Mouse (Mus musculus) heart, embryonic 12.5 days (tissue): ENCODE measurements around the gene Ccdc9b. TPM values are rescaled to one million over a fixed set of nuclear protein-coding genes. Genes with fewer than 3 reads are reported as not detected.

Experiments
- ATAC-seq: fragments of 200-750 bp; cut with Nextera tagmentation; 2 replicates; pipeline ENCODE4 v1.8.0; 2017; ENCODE audit warnings: moderate TSS enrichment, moderate library complexity; ENCODE audit not compliant: insufficient number of reproducible peaks, low FRiP score
- H3K27ac ChIP-seq: fragments of 300-500 bp; sonication (generic); 2 replicates; pipeline ENCODE4 v1.5.1; 2016; ENCODE audit warnings: mild to moderate bottlenecking, moderate library complexity; ENCODE audit not compliant: poor library complexity, severe bottlenecking
- H3K27me3 ChIP-seq: fragments of 300-500 bp; sonication (generic); replicated peaks from 2 replicates; pipeline ENCODE4 v1.6.1; 2016; ENCODE audit warnings: mild to moderate bottlenecking, moderate library complexity
- H3K36me3 ChIP-seq: fragments of 300-500 bp; sonication (generic); 2 replicates; pipeline ENCODE4 v1.6.1; 2016; ENCODE audit warnings: mild to moderate bottlenecking, moderate library complexity
- H3K4me1 ChIP-seq: fragments of 300-500 bp; sonication (generic); replicated peaks from 2 replicates; pipeline ENCODE4 v1.6.1; 2016; ENCODE audit warnings: mild to moderate bottlenecking
- H3K4me2 ChIP-seq: fragments of 300-500 bp; sonication (generic); 2 replicates; pipeline ENCODE4 v1.6.1; 2016; ENCODE audit warnings: mild to moderate bottlenecking, moderate library complexity
- H3K4me3 ChIP-seq: fragments of 300-500 bp; sonication (generic); 2 replicates; pipeline ENCODE4 v1.5.1; 2016; ENCODE audit warnings: mild to moderate bottlenecking
- H3K9ac ChIP-seq: fragments of 300-500 bp; sonication (generic); 2 replicates; pipeline ENCODE4 v1.6.1; 2016; ENCODE audit warnings: mild to moderate bottlenecking, moderate library complexity
- H3K9me3 ChIP-seq: fragments of 300-500 bp; sonication (generic); replicated peaks from 2 replicates; pipeline ENCODE4 v1.6.1; 2016; ENCODE audit warnings: mild to moderate bottlenecking, moderate library complexity
- WGBS: fragments of 180-500 bp; shearing (Covaris S2); methylation state at CpG from one replicate; pipeline ENCODE4 v1.1.7; 2016; 5-methylcytosine and 5-hydroxymethylcytosine counted together
- polyA plus RNA-seq: library from polyadenylated mRNA; unstranded; fragments of >200 nt; fragmentation: Nextera tagmentation; extraction: Ambion mirVana; gene quantifications from 2 replicates; pipeline ENCODE4 v1.2.1, GENCODE M21; 2016

Gene Ccdc9b
- polyA plus RNA-seq, 1 experiment from 2014 or later, result 3.6 TPM

DNA sequence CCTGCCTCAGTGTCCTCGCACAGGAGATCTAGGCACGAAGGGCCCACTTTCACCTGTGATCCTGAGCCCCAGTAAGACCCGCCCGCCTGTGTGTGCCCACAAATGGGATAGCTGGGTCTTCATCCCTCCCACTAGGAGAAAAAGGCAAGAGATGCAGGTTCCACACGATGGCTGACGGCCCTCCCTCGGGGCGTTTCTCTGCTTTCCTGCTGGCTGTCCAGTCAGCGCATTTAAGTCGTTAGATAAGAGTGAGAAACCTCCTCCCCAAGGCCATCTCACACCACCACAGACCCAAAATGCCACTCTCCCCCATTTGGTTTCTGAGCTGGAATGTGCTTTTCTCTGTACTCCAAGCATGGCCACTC, 305 bp upstream of the Ccdc9b start:
- peak; percentile 35 for ATAC-seq
- Histone ChIP-seq H3K4me1 (peaks cover 56% of the 10 kb centered on the region), H3K4me3 (peak overlapping the region; percentile 38), H3K27ac (peak overlapping the region; percentile 96), H3K36me3 (peaks cover 12% of the 10 kb centered on the region), H3K9me3 (no peaks in the 10 kb centered on the region), H3K27me3 (peaks cover 6% of the 10 kb centered on the region), H3K9ac (0 out of 2 replicates have a peak overlapping the region, but pooled peaks have one; percentile 51), H3K4me2 (peak overlapping the region; percentile 77)
- WGBS, result 9% methylated on average over 10 of the region's 10 CpGs

DNA sequence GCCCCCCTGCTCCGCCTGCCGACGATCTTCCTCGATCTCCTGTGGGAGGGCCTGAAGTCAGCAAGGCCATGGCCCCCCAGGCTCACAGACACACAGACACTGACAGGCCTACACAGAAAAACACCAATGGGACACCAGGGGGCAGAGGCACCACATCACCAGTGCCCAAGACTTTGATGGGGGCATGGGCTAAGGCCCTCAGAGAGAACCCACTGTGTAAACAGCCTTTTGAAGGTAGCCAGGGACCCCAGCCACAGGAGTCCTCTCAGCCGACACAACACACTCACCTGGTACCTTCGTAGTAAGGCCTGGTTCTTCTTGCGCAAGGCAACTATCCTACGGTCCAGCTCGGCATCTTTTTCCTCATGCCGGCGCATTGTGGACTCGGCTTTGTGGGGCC, 1.1 kb downstream of the Ccdc9b start:
- no peak for ATAC-seq
- H3K4me1 ChIP-seq, result peaks cover 53% of the 10 kb centered on the region
- H3K27me3 ChIP-seq, result peaks cover 13% of the 10 kb centered on the region
- H3K9me3 ChIP-seq, result no peaks in the 10 kb centered on the region
- peak overlapping the region; percentile 73 for H3K9ac ChIP-seq
- H3K4me2 ChIP-seq, result peak overlapping the region; percentile 77
- H3K4me3 ChIP-seq, result peak overlapping the region; percentile 38
- peak overlapping the region; percentile 96 for H3K27ac ChIP-seq
- peaks cover 19% of the 10 kb centered on the region for H3K36me3 ChIP-seq
- 77% methylated on average over 12 of the region's 12 CpGs for WGBS

DNA sequence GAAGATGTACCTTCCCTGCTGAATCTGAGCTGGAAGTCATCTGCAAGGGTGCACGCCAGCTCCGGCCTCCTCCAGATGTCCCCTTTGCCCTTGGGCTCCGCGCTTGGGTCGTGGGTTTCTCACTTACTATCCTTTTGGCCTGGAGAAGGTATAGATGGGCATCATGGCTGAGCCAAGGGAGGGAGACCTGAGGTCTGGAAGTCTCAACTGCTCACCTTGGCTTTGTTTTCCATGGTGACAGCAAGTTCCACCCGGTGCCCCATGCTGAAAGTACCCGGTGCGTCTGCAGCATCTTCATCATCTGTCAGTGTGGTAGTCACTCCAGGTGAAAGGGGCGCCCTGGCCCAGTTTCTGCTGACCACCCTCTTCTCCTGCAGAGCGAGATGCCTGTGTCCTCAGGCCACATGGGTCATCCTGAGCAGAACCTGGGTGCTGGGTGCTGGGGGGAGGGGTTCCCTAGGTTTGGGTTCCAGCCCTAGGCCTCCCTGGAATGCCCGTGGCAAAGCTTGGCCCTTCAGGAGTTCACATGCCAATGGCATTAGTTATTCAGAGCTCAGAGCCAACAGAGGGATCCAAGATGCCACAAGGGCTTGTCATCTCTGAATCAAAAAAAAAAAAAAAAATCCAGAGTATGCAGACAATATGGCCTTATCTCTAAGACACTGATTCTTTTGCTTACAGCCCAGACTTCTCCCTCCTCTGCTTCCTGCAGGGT, 2.0 kb downstream of the Ccdc9b start:
- Histone ChIP-seq H3K9me3 (no peaks in the 10 kb centered on the region), H3K4me2 (peak overlapping the region; percentile 77), H3K4me3 (no peak overlapping the region), H3K27me3 (peaks cover 18% of the 10 kb centered on the region), H3K27ac (no peak overlapping the region), H3K9ac (no peak overlapping the region), H3K4me1 (peaks cover 51% of the 10 kb centered on the region), H3K36me3 (peaks cover 19% of the 10 kb centered on the region)
- 83% methylated on average over 11 of the region's 11 CpGs for WGBS
- no peak for ATAC-seq

DNA sequence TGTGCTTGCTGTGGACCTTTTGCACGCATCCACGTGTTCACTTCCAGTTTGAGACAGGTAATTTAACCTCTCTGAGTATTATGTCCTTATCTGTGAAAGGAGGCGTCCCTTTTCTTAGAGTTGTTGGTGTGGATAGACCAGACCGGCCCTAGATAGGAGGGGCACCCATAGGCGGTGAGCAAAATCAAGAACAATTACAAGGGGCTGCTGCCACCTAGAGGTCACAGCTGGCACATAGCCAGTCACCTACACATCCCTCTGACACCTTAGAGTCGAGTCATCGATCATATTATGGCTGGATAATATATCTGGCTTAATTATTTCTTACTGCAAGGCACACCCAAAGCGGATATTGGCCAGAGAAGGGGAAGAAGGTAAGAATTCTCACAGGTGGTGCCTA, 2.6 kb downstream of the Ccdc9b start:
- Histone ChIP-seq H3K4me3 (no peak overlapping the region), H3K27me3 (peaks cover 18% of the 10 kb centered on the region), H3K27ac (no peak overlapping the region), H3K9ac (peak overlapping the region; percentile 36; the same call in 1 of the 2 replicates), H3K4me2 (peak overlapping the region; percentile 12; the same call in 1 of the 2 replicates), H3K9me3 (no peaks in the 10 kb centered on the region), H3K36me3 (peaks cover 19% of the 10 kb centered on the region), H3K4me1 (peaks cover 51% of the 10 kb centered on the region)
- WGBS, result 8% methylated on average over 8 of the region's 8 CpGs
- ATAC-seq, result peak; percentile 35; the same call in 1 of the 2 replicates

GRCm38 (mm10) chr2:118756103-118756502, 6.4 kb downstream of the Ccdc9b start:
- Histone ChIP-seq H3K4me1 (peaks cover 39% of the 10 kb centered on the region), H3K4me2 (no peak overlapping the region), H3K4me3 (no peak overlapping the region), H3K27me3 (peaks cover 18% of the 10 kb centered on the region), H3K9ac (no peak overlapping the region), H3K27ac (no peak overlapping the region), H3K9me3 (no peaks in the 10 kb centered on the region), H3K36me3 (peaks cover 19% of the 10 kb centered on the region)
- no peak for ATAC-seq
- 73% methylated on average over 4 of the region's 4 CpGs for WGBS

GRCm38 (mm10) chr2:118755407-118755806, 7.1 kb downstream of the Ccdc9b start:
- ATAC-seq, result no peak
- Histone ChIP-seq H3K9me3 (no peaks in the 10 kb centered on the region), H3K27ac (no peak overlapping the region)

DNA sequence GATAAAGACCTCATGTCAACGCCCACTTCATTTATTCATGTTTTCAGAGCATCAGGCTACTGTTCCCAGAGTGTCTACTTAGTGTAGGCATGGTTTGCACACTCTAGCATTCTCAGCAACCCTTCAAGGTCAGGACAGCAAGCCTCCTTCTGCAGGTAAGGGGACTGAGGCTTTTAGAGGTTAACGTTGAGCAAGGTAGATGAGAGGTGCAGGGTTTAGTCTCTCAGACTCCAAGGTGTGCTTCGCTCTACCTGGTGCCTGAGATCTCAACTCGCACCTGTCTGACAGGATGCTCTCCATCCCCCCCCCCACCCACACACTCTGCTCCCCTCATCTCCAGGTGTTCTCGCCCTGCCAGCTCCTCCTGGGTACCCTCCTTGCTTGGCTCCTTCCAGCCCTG, 8.3 kb downstream of the Ccdc9b start:
- no peak for ATAC-seq

More at GRCm38 (mm10) chr2:118755407-118755806, 7.1 kb downstream of the Ccdc9b start:
- no peak overlapping the region for H3K4me3 ChIP-seq
- H3K4me2 ChIP-seq, result no peak overlapping the region
- peaks cover 18% of the 10 kb centered on the region for H3K27me3 ChIP-seq
- 77% methylated on average over 6 of the region's 6 CpGs for WGBS
- H3K4me1 ChIP-seq, result peaks cover 38% of the 10 kb centered on the region
- H3K36me3 ChIP-seq, result peaks cover 19% of the 10 kb centered on the region
- no peak overlapping the region for H3K9ac ChIP-seq

DNA sequence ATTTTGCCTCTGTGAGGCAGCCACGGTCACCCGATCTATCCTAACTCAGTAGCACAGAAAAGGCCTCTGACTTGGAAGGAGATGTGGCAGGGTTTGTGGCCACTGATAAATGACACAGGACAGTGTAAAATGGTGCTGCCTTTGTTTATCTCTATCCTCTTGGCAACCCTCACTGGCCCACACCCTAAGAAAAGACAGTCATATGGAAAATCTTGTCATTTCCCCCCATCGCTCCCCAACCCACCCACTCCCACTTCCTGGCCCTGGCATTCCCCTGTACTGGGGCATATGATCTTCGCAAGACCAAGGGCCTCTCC, 9.7 kb downstream of the Ccdc9b start:
- Histone ChIP-seq H3K9me3 (no peaks in the 10 kb centered on the region), H3K27me3 (peaks cover 11% of the 10 kb centered on the region), H3K9ac (0 out of 2 replicates have a peak overlapping the region, but pooled peaks have one; percentile 46), H3K4me1 (peaks cover 53% of the 10 kb centered on the region), H3K4me2 (peak overlapping the region; percentile 19; the same call in 1 of the 2 replicates), H3K36me3 (peaks cover 22% of the 10 kb centered on the region), H3K4me3 (no peak overlapping the region), H3K27ac (peak overlapping the region; percentile 81)
- WGBS, result 44% methylated on average over 4 of the region's 4 CpGs
- peak; percentile 59; the same call in 1 of the 2 replicates for ATAC-seq

More for the DNA sequence above, 8.3 kb downstream of the Ccdc9b start:
- Histone ChIP-seq H3K4me1 (peaks cover 40% of the 10 kb centered on the region), H3K27me3 (peaks cover 18% of the 10 kb centered on the region), H3K4me3 (no peak overlapping the region), H3K9ac (no peak overlapping the region), H3K9me3 (no peaks in the 10 kb centered on the region), H3K36me3 (peaks cover 23% of the 10 kb centered on the region), H3K4me2 (no peak overlapping the region), H3K27ac (no peak overlapping the region)
- WGBS, result 87% methylated on average over 5 of the region's 5 CpGs

DNA sequence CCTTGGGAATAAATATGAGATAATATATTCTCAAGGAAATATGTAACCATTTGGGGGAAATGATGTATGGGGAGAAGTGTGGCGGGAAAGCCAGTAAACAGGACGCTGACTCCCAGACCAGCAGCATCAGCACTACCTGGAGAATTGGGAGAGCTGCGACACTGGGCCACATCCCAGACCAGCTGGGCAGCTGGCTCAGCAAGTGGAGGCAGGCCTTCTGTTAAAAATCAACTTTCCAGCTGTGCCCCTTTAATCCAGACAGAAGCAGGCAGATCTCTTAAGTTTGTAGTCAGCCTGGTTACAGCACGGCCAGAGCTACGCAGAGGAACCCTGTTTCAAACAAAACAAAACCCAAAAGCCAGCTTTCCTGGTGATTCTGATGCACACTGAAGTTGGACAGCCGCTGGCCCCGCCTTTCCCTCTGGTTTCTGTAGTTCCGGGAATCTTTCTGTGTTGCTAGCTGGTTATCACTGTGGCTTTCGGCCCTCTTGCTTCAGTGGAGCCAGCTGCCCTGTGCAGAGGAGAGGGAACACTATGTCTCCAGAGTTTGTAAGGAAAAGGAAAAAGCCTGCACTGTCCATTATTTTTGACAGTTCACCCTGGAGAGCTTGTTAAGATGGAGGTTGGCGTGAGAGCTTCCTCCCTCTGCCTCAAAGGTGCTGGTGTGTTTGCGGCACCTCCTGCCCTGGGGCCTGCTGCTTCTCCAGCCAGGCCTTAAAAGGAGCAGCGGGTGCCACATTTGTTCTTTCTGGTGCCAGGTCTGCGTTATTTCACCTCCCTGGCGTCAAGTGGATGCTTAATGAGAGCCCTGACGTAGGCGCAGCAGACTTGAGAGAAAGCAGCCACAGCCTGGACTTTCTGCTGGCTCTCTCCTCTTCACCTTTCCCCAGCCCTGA, 10.3 kb downstream of the Ccdc9b start:
- H3K27ac ChIP-seq, result peak overlapping the region; percentile 81
- H3K9ac ChIP-seq, result peak overlapping the region; percentile 46
- H3K36me3 ChIP-seq, result peaks cover 16% of the 10 kb centered on the region
- H3K4me3 ChIP-seq, result no peak overlapping the region
- peaks cover 7% of the 10 kb centered on the region for H3K27me3 ChIP-seq
- H3K4me1 ChIP-seq, result peaks cover 59% of the 10 kb centered on the region
- peak; percentile 37; the same call in 1 of the 2 replicates for ATAC-seq
- peak overlapping the region; percentile 19 for H3K4me2 ChIP-seq
- H3K9me3 ChIP-seq, result no peaks in the 10 kb centered on the region
- WGBS, result 44% methylated on average over 16 of the region's 16 CpGs

- H3K4me3 ChIP-seq, result no peak overlapping the region
- peaks cover 15% of the 10 kb centered on the region; the same call in 1 of the 2 replicates for H3K36me3 ChIP-seq
- H3K4me1 ChIP-seq, result peaks cover 62% of the 10 kb centered on the region
- no peak for ATAC-seq
- 40% methylated on average over 8 of the region's 8 CpGs for WGBS
- H3K27me3 ChIP-seq, result no peaks in the 10 kb centered on the region
- H3K9ac ChIP-seq, result peak overlapping the region; percentile 57; the same call in 1 of the 2 replicates
- H3K9me3 ChIP-seq, result no peaks in the 10 kb centered on the region
- peak overlapping the region; percentile 40 for H3K4me2 ChIP-seq
- peak overlapping the region; percentile 89 for H3K27ac ChIP-seq
These were observed 12.0 kb downstream of the Ccdc9b start for GRCm38 (mm10) chr2:118750476-118750875.
